Mouse (Mus musculus) spleen, adult 2 months (tissue): ENCODE results near the gene Atxn1. TPM values are rescaled to one million over a fixed set of nuclear protein-coding genes. Genes with fewer than 3 reads are reported as not detected.

Experiments
- DNase-seq, 2 experiments: peaks; one replicate each; pipeline versions ENCODE4 v3.0.0 to v3.0.0-alpha.2; 2012 to 2021; ENCODE audit warnings: low spot score in 2 of 2, low read depth in 1 of 2
- H3K27ac ChIP-seq: fragments of 200-500 bp; 2 replicates; pipeline ENCODE4 v1.5.1; 2012; ENCODE audit warnings: low read length, inconsistent platforms; ENCODE audit not compliant: insufficient read depth
- H3K27me3 ChIP-seq: fragments of 200-500 bp; 2 replicates; pipeline ENCODE4 v1.6.1; 2012; ENCODE audit warnings: mild to moderate bottlenecking, moderate library complexity, low read length, inconsistent platforms; ENCODE audit not compliant: control insufficient read depth, insufficient read depth
- H3K36me3 ChIP-seq: fragments of 200-500 bp; 2 replicates; pipeline ENCODE4 v1.6.1; 2012; ENCODE audit warnings: mild to moderate bottlenecking, low read length, inconsistent platforms; ENCODE audit not compliant: control insufficient read depth, insufficient read depth
- H3K4me1 ChIP-seq: fragments of 200-500 bp; 2 replicates; pipeline ENCODE4 v1.6.1; 2011; ENCODE audit warnings: inconsistent platforms; ENCODE audit not compliant: control insufficient read depth, insufficient read depth, insufficient read length
- H3K4me3 ChIP-seq: fragments of 200-500 bp; 2 replicates; pipeline ENCODE4 v1.5.1; 2011; ENCODE audit warnings: mild to moderate bottlenecking, inconsistent platforms; ENCODE audit not compliant: insufficient read depth, insufficient read length; ENCODE audit errors: extremely low read depth
- CTCF ChIP-seq: fragments of 200-500 bp; IDR thresholded peaks from 2 replicates; pipeline ENCODE4 v1.5.1; 2011; ENCODE audit warnings: mild to moderate bottlenecking, inconsistent platforms; ENCODE audit not compliant: insufficient read depth, insufficient read length, insufficient replicate concordance; ENCODE audit errors: extremely low read depth
- POLR2A ChIP-seq: fragments of 200-500 bp; IDR thresholded peaks from 2 replicates; pipeline ENCODE4 v1.6.1; 2011; ENCODE audit warnings: low read depth, low read length, inconsistent platforms
- WGBS: fragments of 180-500 bp; shearing (Covaris S2); methylation state at CpG from one replicate; pipeline ENCODE4 v1.1.7; 2018; 5-methylcytosine and 5-hydroxymethylcytosine counted together
- polyA plus RNA-seq: library from polyadenylated mRNA; depleted of rRNA; stranded (reverse); fragments of >200 nt; gene quantifications from 2 replicates; pipeline ENCODE4 v1.2.3, GENCODE M21; 2012

The Atxn1 gene
- polyA plus RNA-seq, 1 experiment: 10.6 TPM

DNA sequence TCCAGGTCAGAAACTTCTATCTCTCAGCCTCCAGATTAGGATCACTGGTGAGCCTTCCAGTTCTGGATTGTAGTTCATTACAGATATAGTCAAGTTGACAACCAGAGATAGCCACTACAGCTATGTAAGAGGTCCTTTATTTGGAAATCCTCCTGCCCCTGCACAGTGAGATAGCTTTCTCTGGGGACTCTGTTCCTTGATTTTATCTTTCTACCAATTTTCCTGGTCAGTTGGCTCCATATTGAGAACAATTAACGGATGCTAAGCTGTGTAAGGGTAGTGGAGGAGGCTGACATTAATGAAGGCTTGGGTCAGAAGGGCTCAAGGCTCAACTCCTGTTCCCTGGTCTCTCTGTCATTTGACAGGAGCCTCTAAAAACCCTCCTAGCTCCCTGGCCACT, 335.1 kb downstream of the Atxn1 start:
- DNase-seq: no peak
- H3K36me3 ChIP-seq: no peaks in the 10 kb centered on the region
- TF ChIP-seq CTCF (no peak), POLR2A (no peak)
- H3K27ac ChIP-seq: no peak overlapping the region
- WGBS: 76% methylated on average over 1 of the region's 1 CpGs
- no peaks in the 10 kb centered on the region for H3K4me1 ChIP-seq
- H3K4me3 ChIP-seq: no peak overlapping the region
- no peaks in the 10 kb centered on the region for H3K27me3 ChIP-seq

DNA sequence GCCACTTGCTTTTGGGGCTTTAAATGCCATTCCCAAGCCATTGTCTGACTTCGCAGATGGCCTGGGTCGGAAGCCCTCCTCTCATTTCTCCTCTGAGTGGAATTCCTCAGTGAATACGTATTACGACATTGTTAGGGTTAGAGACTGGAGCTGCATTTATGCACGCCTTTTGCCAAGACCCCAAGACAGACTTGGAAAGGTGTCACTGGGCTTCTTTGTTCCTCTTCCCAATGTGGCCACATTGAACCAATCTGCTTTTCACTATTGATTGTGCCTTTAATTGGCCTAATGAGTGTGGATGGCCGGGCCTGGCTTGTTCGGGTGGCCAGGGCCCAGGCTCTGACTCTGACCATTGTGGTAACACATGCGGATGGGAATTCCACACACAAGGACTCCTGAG, 336.5 kb downstream of the Atxn1 start:
- DNase-seq: no peak
- WGBS: 94% methylated on average over 8 of the region's 8 CpGs
- Histone ChIP-seq H3K4me1 (no peaks in the 10 kb centered on the region), H3K27me3 (no peaks in the 10 kb centered on the region), H3K27ac (no peak overlapping the region), H3K4me3 (no peak overlapping the region), H3K36me3 (no peaks in the 10 kb centered on the region)
- no peak for TF ChIP-seq CTCF
- no peak for TF ChIP-seq POLR2A

DNA sequence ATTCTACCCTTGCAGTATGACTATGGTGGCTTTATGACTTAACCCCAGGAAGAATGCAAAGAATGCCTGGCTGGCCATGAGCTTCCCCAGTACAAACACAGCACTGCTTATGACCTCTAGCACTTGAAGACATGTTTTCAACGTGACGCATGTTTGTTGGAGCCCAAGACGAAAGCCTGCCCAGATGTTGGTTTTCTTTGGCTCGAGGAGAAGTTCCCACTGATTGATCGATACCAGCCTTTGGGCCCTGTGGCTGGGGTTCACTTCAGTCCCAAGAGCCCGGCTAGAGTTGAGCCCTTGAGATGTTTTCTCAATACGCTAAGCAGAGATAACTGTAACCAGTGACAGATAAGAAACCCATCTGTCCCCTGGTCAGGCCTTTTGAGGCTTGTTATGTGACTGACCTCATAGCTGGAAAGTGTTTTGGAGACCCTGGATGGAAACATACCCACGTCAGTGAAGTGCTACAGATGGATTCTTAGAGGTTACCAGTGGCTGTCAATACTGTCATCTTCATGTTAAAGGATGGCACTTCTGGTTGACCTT, 337.5 kb downstream of the Atxn1 start:
- H3K27ac ChIP-seq: no peak overlapping the region
- 88% methylated on average over 8 of the region's 8 CpGs for WGBS
- H3K27me3 ChIP-seq: no peaks in the 10 kb centered on the region
- no peak for TF ChIP-seq CTCF
- TF ChIP-seq POLR2A: no peak
- H3K4me1 ChIP-seq: no peaks in the 10 kb centered on the region
- H3K4me3 ChIP-seq: no peak overlapping the region
- no peaks in the 10 kb centered on the region for H3K36me3 ChIP-seq
- no peak for DNase-seq

DNA sequence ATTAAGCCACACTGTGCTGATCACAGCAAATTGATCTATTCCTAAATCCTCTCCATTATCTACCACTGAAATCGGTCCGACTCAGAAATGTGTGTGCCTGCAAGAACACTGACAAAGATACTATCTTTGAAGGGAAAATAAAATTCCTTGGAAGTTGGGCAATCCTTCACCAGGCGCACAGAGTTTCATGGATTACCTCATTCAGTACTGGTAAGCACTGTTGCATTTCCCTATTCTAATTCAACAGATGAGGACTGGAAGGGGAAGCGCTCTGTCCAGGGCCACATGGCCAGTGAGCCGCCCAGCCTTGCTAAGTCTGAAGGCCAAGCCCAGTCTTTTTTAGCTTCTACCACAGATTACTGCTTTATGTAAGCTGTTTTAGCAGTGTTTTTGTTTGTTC, 339.1 kb downstream of the Atxn1 start:
- Histone ChIP-seq H3K4me3 (no peak overlapping the region), H3K27ac (no peak overlapping the region), H3K27me3 (no peaks in the 10 kb centered on the region), H3K36me3 (no peaks in the 10 kb centered on the region), H3K4me1 (no peaks in the 10 kb centered on the region)
- no peak for TF ChIP-seq POLR2A
- no peak for TF ChIP-seq CTCF
- WGBS: 91% methylated on average over 5 of the region's 5 CpGs
- no peak for DNase-seq

DNA sequence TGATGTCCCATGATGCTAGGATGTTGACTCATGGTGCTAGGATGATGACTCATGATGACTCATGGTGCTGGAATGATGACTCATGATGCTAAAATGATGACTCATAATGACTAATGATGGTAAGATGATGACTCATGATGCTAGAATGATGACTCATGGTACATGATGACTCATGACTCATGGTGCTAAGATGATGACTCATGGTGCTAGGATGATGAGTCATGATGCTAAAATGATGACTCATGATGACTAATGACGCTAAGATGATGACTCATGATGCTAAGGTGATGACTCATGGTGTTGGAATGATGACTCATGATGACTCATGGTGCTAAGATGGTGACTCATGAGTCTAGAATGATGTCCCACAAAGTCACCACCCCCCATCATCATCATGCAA, 341.0 kb downstream of the Atxn1 start:
- H3K4me3 ChIP-seq: no peak overlapping the region
- TF ChIP-seq POLR2A: no peak
- TF ChIP-seq CTCF: no peak
- no peak for DNase-seq
- H3K4me1 ChIP-seq: no peaks in the 10 kb centered on the region
- H3K27ac ChIP-seq: no peak overlapping the region
- no peaks in the 10 kb centered on the region for H3K27me3 ChIP-seq
- H3K36me3 ChIP-seq: no peaks in the 10 kb centered on the region
- WGBS: 83% methylated on average over 1 of the region's 1 CpGs

DNA sequence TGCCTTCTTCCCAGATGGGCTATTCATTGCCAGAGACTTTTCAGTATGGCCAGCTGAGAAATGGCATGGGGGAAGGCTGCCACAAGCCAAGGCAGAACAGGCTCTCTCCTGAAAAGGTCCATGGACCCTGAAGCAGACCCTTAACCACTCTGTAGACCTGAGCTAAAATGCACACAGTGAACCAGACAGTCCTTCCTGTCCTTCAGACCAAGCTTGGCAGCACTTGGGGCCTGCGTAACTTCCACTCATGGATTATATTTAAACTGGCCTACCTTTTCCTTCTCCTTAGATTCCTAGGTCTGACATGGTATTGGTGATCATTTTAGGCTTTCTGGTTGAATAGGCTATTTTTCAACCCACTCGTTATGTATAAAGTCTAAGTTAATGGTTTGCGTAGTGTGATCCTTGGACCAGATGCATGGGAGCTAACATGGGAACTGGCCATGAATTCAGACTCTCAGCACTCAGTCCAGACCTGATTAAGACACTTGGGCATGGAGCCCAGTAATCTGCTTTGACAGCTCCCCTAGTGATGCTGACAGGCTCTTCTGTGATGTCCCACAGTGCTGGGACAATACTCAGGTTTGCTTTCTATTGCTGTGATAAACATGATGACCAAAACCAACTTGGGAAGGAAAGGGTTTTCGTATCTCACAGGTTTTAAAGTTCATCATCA, 341.8 kb downstream of the Atxn1 start:
- DNase-seq: no peak
- WGBS: 90% methylated on average over 4 of the region's 4 CpGs
- no peak for TF ChIP-seq POLR2A
- TF ChIP-seq CTCF: no peak

DNA sequence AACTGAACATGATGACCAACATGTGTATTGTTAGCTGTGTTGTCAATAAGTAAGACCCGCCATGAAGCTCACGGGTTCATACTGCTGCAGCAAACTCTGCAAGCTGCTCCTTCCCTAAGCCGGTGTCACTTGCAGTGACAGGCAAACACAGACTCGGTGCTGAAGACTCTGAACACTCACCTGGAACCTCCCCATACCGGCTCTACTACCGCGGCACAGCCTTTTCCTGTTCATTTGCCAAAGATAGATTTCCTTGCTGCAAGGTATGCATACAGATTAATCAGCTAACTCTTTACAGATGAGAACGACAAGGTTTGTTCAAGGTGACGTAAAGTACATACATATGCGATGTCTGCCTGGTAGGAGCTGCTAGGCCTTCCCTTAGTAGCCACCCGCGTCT, 344.1 kb downstream of the Atxn1 start:
- 94% methylated on average over 12 of the region's 12 CpGs for WGBS
- TF ChIP-seq POLR2A (no peak), CTCF (no peak)
- Histone ChIP-seq H3K36me3 (no peaks in the 10 kb centered on the region), H3K4me1 (no peaks in the 10 kb centered on the region), H3K27ac (no peak overlapping the region), H3K27me3 (no peaks in the 10 kb centered on the region), H3K4me3 (no peak overlapping the region)
- DNase-seq: no peak

More for the DNA sequence above, 341.8 kb downstream of the Atxn1 start:
- Histone ChIP-seq H3K4me1 (no peaks in the 10 kb centered on the region), H3K27me3 (no peaks in the 10 kb centered on the region), H3K27ac (no peak overlapping the region), H3K4me3 (no peak overlapping the region), H3K36me3 (no peaks in the 10 kb centered on the region)
